Mouse (Mus musculus) limb, embryonic 13.5 days (tissue): Measurements from ENCODE around the gene Borcs5. TPM values are rescaled to one million over a fixed set of nuclear protein-coding genes. Genes with fewer than 3 reads are reported as not detected.

Experiments used
- ATAC-seq: fragments of 200-750 bp; cut with Nextera tagmentation; 2 replicates; pipeline ENCODE4 v1.8.0; 2017; ENCODE audit warnings: low read depth, moderate number of reproducible peaks, moderate TSS enrichment; ENCODE audit not compliant: low FRiP score
- H3K27ac ChIP-seq: fragments of 300-500 bp; sonication (generic); 2 replicates; pipeline ENCODE4 v1.5.1; 2015; ENCODE audit warnings: inconsistent platforms, mild to moderate bottlenecking, moderate library complexity
- H3K27me3 ChIP-seq: fragments of 300-500 bp; sonication (generic); 2 replicates; pipeline ENCODE4 v1.6.1; 2015; ENCODE audit warnings: mild to moderate bottlenecking, inconsistent platforms
- H3K36me3 ChIP-seq: fragments of 300-500 bp; sonication (generic); 2 replicates; pipeline ENCODE4 v1.6.1; 2015; ENCODE audit warnings: inconsistent platforms, mild to moderate bottlenecking, moderate library complexity
- H3K4me1 ChIP-seq: fragments of 300-500 bp; sonication (generic); 2 replicates; pipeline ENCODE4 v1.6.1; 2015; ENCODE audit warnings: inconsistent platforms
- H3K4me2 ChIP-seq: fragments of 300-500 bp; sonication (generic); replicated peaks from 2 replicates; pipeline ENCODE4 v1.6.1; 2015; ENCODE audit warnings: inconsistent platforms, mild to moderate bottlenecking, moderate library complexity
- H3K4me3 ChIP-seq: fragments of 300-500 bp; sonication (generic); 2 replicates; pipeline ENCODE4 v1.5.1; 2015; ENCODE audit warnings: moderate library complexity, mild to moderate bottlenecking, inconsistent platforms
- H3K9ac ChIP-seq: fragments of 300-500 bp; sonication (generic); 2 replicates; pipeline ENCODE4 v1.6.1; 2015; ENCODE audit warnings: mild to moderate bottlenecking, inconsistent platforms
- H3K9me3 ChIP-seq: fragments of 300-500 bp; sonication (generic); 2 replicates; pipeline ENCODE4 v1.6.1; 2016; ENCODE audit warnings: inconsistent platforms
- WGBS: fragments of 180-500 bp; shearing (Covaris S2); methylation state at CpG from one replicate; pipeline ENCODE4 v1.1.7; 2015; 5-methylcytosine and 5-hydroxymethylcytosine counted together
- polyA plus RNA-seq: library from polyadenylated mRNA; unstranded; fragments of >200 nt; fragmentation: Nextera tagmentation; extraction: Ambion mirVana; gene quantifications from 2 replicates; pipeline ENCODE4 v1.2.1, GENCODE M21; 2015

Gene Borcs5
- polyA plus RNA-seq, 1 experiment from 2014 or later, result 21.5 TPM

GRCm38 (mm10) chr6:134723326-134723725 lies 84.0 kb downstream of the Borcs5 start:
- H3K4me1 ChIP-seq, result no peaks in the 10 kb centered on the region
- no peak overlapping the region for H3K27ac ChIP-seq
- ATAC-seq, result no peak
- H3K9ac ChIP-seq, result no peak overlapping the region
- no peaks in the 10 kb centered on the region for H3K27me3 ChIP-seq
- H3K4me2 ChIP-seq, result no peak overlapping the region
- H3K4me3 ChIP-seq, result no peak overlapping the region
- WGBS, result 94% methylated on average over 7 of the region's 7 CpGs
- H3K9me3 ChIP-seq, result no peaks in the 10 kb centered on the region
- peaks cover 54% of the 10 kb centered on the region for H3K36me3 ChIP-seq

DNA sequence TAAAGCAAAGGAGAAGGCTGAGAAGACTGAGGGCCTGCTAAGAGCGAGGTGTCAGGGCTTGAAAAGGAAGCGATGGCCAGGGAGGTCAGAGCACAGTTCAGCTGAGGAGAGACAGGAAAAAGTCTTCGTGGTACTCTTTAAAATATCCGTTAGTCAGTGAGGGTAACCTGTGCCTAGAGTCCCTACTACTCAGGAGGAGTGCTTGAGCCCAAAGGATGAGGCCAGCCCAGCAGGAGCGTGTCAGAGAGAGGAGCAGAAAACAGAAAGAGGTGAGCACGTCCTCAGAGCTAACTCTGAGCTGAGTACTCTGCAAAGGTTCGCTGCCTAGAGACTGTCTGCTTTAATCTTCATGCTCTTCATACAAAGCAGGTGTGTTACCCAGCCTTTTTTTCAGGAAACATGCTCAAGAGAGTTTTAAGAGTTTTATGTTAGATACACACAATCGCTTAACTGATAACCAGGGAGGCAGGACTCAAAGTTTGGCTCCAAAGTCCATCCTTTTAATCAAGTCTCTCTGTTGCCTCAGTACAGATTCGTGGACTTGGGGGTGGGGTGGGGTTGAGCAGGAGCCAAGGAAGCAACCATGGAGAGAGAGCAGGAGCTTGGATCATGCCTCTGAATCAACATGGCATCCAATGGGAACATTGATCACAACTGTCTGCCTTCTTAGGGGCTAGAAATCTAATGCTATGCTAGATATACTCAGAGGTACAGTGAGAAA lies 84.7 kb downstream of the Borcs5 start:
- Histone ChIP-seq H3K36me3 (peaks cover 54% of the 10 kb centered on the region), H3K4me3 (no peak overlapping the region)

GRCm38 (mm10) chr6:134725406-134725805 lies 86.1 kb downstream of the Borcs5 start:
- no peak overlapping the region for H3K27ac ChIP-seq
- H3K4me1 ChIP-seq, result no peaks in the 10 kb centered on the region
- no peaks in the 10 kb centered on the region for H3K9me3 ChIP-seq
- no peaks in the 10 kb centered on the region for H3K27me3 ChIP-seq
- peaks cover 40% of the 10 kb centered on the region for H3K36me3 ChIP-seq
- no peak overlapping the region for H3K9ac ChIP-seq
- H3K4me3 ChIP-seq, result no peak overlapping the region
- ATAC-seq, result no peak
- H3K4me2 ChIP-seq, result no peak overlapping the region

More for the DNA sequence above, 84.7 kb downstream of the Borcs5 start:
- no peak overlapping the region for H3K9ac ChIP-seq
- no peak for ATAC-seq
- 86% methylated on average over 9 of the region's 9 CpGs for WGBS
- H3K4me1 ChIP-seq, result no peaks in the 10 kb centered on the region
- H3K9me3 ChIP-seq, result no peaks in the 10 kb centered on the region
- H3K27me3 ChIP-seq, result no peaks in the 10 kb centered on the region
- no peak overlapping the region for H3K27ac ChIP-seq
- H3K4me2 ChIP-seq, result no peak overlapping the region

- Histone ChIP-seq H3K36me3 (peaks cover 16% of the 10 kb centered on the region), H3K4me2 (no peak overlapping the region), H3K9ac (no peak overlapping the region), H3K4me3 (no peak overlapping the region), H3K4me1 (no peaks in the 10 kb centered on the region), H3K9me3 (no peaks in the 10 kb centered on the region), H3K27me3 (no peaks in the 10 kb centered on the region), H3K27ac (no peak overlapping the region)
- WGBS, result 97% methylated on average over 3 of the region's 3 CpGs
- ATAC-seq, result no peak
Observed at GRCm38 (mm10) chr6:134730978-134731377, 91.7 kb downstream of the Borcs5 start.

GRCm38 (mm10) chr6:134732813-134733212 lies 93.5 kb downstream of the Borcs5 start:
- Histone ChIP-seq H3K9me3 (no peaks in the 10 kb centered on the region; the same call in 1 of the 2 replicates), H3K4me3 (no peak overlapping the region), H3K36me3 (peaks cover 24% of the 10 kb centered on the region), H3K27me3 (no peaks in the 10 kb centered on the region), H3K27ac (no peak overlapping the region), H3K4me2 (no peak overlapping the region), H3K4me1 (no peaks in the 10 kb centered on the region), H3K9ac (no peak overlapping the region)
- WGBS, result 92% methylated on average over 8 of the region's 8 CpGs
- no peak for ATAC-seq

- H3K4me3 ChIP-seq, result no peak overlapping the region
- no peak overlapping the region for H3K4me2 ChIP-seq
- no peak overlapping the region for H3K27ac ChIP-seq
- H3K4me1 ChIP-seq, result no peaks in the 10 kb centered on the region
- peaks cover 23% of the 10 kb centered on the region for H3K36me3 ChIP-seq
- H3K9ac ChIP-seq, result no peak overlapping the region
- 90% methylated on average over 5 of the region's 5 CpGs for WGBS
- no peaks in the 10 kb centered on the region for H3K27me3 ChIP-seq
- no peaks in the 10 kb centered on the region; the same call in 1 of the 2 replicates for H3K9me3 ChIP-seq
- ATAC-seq, result no peak
Observed at GRCm38 (mm10) chr6:134733800-134734221, 94.5 kb downstream of the Borcs5 start.

GRCm38 (mm10) chr6:134736853-134737252 lies 97.5 kb downstream of the Borcs5 start:
- Histone ChIP-seq H3K9me3 (no peaks in the 10 kb centered on the region; the same call in 1 of the 2 replicates), H3K27ac (no peak overlapping the region), H3K36me3 (peaks cover 31% of the 10 kb centered on the region), H3K4me2 (no peak overlapping the region), H3K4me3 (no peak overlapping the region), H3K27me3 (no peaks in the 10 kb centered on the region), H3K9ac (no peak overlapping the region), H3K4me1 (no peaks in the 10 kb centered on the region)
- 88% methylated on average over 3 of the region's 3 CpGs for WGBS
- no peak for ATAC-seq

DNA sequence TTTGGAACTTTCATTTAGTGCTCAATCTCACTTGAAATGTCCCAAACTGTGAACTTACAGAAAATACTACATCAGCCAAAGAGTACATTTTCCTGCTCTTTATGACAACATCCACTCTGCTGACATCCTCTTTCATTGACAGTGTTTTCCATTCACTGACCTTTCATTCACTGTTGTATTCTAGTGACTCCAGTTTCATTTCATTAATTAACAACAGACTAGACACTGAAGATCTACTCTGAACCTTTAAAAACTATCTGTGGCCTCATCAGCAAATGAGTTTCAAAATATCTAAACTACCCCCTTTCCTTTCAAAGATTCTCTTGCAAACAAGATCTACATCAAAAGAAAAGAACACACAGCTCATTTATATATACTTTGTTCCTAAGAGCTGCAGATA lies 104.3 kb downstream of the Borcs5 start:
- 0 out of 2 replicates have a peak, but pooled peaks cover 3% of the 10 kb centered on the region for H3K4me1 ChIP-seq
- no peaks in the 10 kb centered on the region for H3K9me3 ChIP-seq
- H3K27me3 ChIP-seq, result no peaks in the 10 kb centered on the region
- no peak overlapping the region for H3K4me3 ChIP-seq
- no peak overlapping the region for H3K4me2 ChIP-seq
- no peak overlapping the region for H3K27ac ChIP-seq
- H3K9ac ChIP-seq, result no peak overlapping the region
- H3K36me3 ChIP-seq, result peaks cover 12% of the 10 kb centered on the region
- no peak for ATAC-seq

DNA sequence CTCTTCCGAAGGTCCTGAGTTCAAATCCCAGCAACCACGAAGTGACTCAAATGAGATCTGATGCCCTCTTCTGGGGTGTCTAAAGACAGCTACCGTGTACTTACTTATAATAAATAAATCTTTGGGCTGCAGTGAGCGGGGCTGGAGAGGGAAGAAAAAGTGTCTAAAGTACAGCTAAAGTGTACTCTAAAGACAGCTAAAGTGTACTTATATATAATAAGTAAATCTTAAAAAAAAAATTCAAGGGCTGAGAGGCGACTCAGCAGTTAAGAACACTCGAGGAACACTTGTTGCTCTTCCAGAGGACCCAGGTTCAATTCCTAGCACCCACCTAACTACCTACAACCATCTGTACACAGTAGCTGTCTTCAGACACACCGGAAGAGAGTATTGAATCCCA lies 106.6 kb downstream of the Borcs5 start:
- WGBS, result 92% methylated on average over 7 of the region's 7 CpGs

DNA sequence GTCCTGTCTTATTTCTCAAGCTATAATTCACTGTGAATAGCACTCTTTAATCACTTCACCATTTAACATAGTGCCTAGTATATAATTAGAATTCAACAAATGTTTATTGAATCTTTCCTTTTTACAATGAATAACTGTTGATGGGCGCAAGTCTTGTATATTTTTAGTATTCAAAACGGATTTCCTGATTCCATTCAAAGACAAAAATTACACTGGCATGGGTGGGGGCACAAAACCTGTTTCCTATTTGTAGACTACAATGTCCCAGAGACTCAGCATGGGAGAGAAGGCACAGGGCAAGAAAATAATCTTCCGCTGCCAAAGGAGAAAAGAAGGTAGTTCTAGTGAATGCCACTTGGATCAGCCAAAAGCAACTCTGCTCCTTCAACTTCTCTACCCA lies 108.8 kb downstream of the Borcs5 start:
- no peak overlapping the region for H3K4me2 ChIP-seq
- no peak overlapping the region for H3K9ac ChIP-seq
- WGBS, result 89% methylated on average over 3 of the region's 3 CpGs
- H3K4me1 ChIP-seq, result 0 out of 2 replicates have a peak, but pooled peaks cover 3% of the 10 kb centered on the region
- H3K27me3 ChIP-seq, result no peaks in the 10 kb centered on the region
- H3K36me3 ChIP-seq, result peaks cover 16% of the 10 kb centered on the region
- no peak overlapping the region for H3K4me3 ChIP-seq
- H3K27ac ChIP-seq, result no peak overlapping the region
- no peak for ATAC-seq
- H3K9me3 ChIP-seq, result no peaks in the 10 kb centered on the region

More for the DNA sequence above, 106.6 kb downstream of the Borcs5 start:
- peaks cover 7% of the 10 kb centered on the region for H3K36me3 ChIP-seq
- H3K9me3 ChIP-seq, result no peaks in the 10 kb centered on the region
- H3K9ac ChIP-seq, result no peak overlapping the region
- no peaks in the 10 kb centered on the region for H3K27me3 ChIP-seq
- 0 out of 2 replicates have a peak, but pooled peaks cover 3% of the 10 kb centered on the region for H3K4me1 ChIP-seq
- H3K27ac ChIP-seq, result no peak overlapping the region
- ATAC-seq, result no peak
- H3K4me3 ChIP-seq, result no peak overlapping the region
- no peak overlapping the region for H3K4me2 ChIP-seq

GRCm38 (mm10) chr6:134751087-134751486 lies 111.8 kb downstream of the Borcs5 start:
- Histone ChIP-seq H3K27ac (no peak overlapping the region), H3K9me3 (no peaks in the 10 kb centered on the region), H3K4me3 (no peak overlapping the region), H3K27me3 (no peaks in the 10 kb centered on the region), H3K4me2 (no peak overlapping the region), H3K4me1 (no peaks in the 10 kb centered on the region), H3K36me3 (peaks cover 32% of the 10 kb centered on the region), H3K9ac (no peak overlapping the region)
- 92% methylated on average over 4 of the region's 4 CpGs for WGBS
- ATAC-seq, result no peak

- Histone ChIP-seq H3K27ac (no peak overlapping the region), H3K9me3 (no peaks in the 10 kb centered on the region), H3K9ac (no peak overlapping the region), H3K4me3 (no peak overlapping the region), H3K4me1 (no peaks in the 10 kb centered on the region), H3K27me3 (no peaks in the 10 kb centered on the region), H3K36me3 (peaks cover 40% of the 10 kb centered on the region), H3K4me2 (no peak overlapping the region)
- WGBS, result 51% methylated on average over 5 of the region's 5 CpGs
- 0 out of 2 replicates have a peak, but pooled peaks have one; percentile 48 for ATAC-seq
Observed at GRCm38 (mm10) chr6:134751883-134752647, 112.8 kb downstream of the Borcs5 start.
